Mouse (Mus musculus): ENCODE measurements at regions not wholly inside any gene's neighbourhood (a gene's known extent, or its start where the extent isn't known, plus 50 kb on each side); places are given as distances from the start of the nearest gene placed in this dataset.

- no peaks in the 10 kb centered on the region for H3K4me1 ChIP-seq (replicated peaks)
- H3K27ac ChIP-seq = no peak overlapping the region
- no peak for ATAC-seq (replicated peaks; ENCODE audit: insufficient number of reproducible peaks, insufficient read depth, low FRiP score, low read depth)
- no peak overlapping the region for H3K4me3 ChIP-seq
- H3K9ac ChIP-seq = no peak overlapping the region
- 46% methylated on average over 6 of the region's 6 CpGs for WGBS
- H3K27me3 ChIP-seq = no peaks in the 10 kb centered on the region
- no peaks in the 10 kb centered on the region for H3K36me3 ChIP-seq
- H3K4me2 ChIP-seq = no peak overlapping the region
- H3K9me3 ChIP-seq (replicated peaks) = no peaks in the 10 kb centered on the region
Measured at GRCm38 (mm10) chr3:41469106-41469505, 86.4 kb upstream of the Jade1 start.

DNA sequence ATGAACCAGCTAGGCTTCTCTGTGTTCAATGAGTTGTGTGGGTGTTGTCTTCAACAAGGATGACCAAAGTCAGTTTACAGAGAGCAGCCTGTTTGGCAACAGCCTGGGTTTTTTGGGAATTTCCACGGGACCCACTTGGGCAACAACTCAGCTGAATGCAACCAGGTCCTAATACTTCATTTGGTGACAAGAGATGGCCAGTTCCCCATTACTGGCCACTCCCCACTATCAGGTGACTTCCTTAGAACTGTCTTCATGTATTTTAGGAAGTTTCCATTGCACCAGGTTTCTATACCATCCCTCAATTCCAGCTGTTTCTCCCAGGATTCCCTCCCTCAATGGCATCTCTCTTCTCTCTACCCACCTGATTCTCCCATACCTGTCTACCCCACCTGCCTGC is 87.7 kb upstream of the Jade1 start:
- Histone ChIP-seq H3K9me3 (replicated peaks) (no peaks in the 10 kb centered on the region), H3K36me3 (no peaks in the 10 kb centered on the region), H3K27ac (no peak overlapping the region), H3K9ac (no peak overlapping the region), H3K27me3 (no peaks in the 10 kb centered on the region), H3K4me1 (replicated peaks) (no peaks in the 10 kb centered on the region; the same call in 1 of the 2 replicates), H3K4me2 (no peak overlapping the region), H3K4me3 (no peak overlapping the region)
- no peak for ATAC-seq (replicated peaks; ENCODE audit: insufficient number of reproducible peaks, insufficient read depth, low FRiP score, low read depth)
- 77% methylated on average over 1 of the region's 1 CpGs for WGBS

DNA sequence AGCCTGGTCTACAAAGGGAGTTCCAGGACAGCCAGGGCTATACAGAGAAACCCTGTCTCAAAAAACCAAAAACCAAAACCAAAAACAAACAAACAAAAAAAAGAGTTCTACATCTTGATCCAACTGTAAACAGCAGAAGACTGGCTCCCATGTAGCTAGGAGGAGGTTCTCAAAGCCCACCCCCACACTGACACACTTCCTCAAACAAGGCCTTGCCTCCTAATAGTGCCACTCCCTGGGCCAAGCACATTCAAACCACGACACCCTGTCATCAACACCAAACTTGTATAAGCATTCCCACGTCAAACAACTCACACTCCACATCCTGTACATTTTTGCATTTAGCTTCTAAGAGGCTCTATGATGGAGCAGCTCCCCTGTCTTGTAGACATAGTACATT is 89.6 kb upstream of the Jade1 start:
- no peak overlapping the region for H3K4me2 ChIP-seq
- 59% methylated on average over 2 of the region's 2 CpGs for WGBS
- no peak overlapping the region for H3K9ac ChIP-seq
- H3K4me3 ChIP-seq = no peak overlapping the region
- H3K4me1 ChIP-seq (replicated peaks) = no peaks in the 10 kb centered on the region; the same call in 1 of the 2 replicates
- no peaks in the 10 kb centered on the region for H3K36me3 ChIP-seq
- ATAC-seq (replicated peaks; ENCODE audit: insufficient number of reproducible peaks, insufficient read depth, low FRiP score, low read depth) = no peak
- H3K27me3 ChIP-seq = no peaks in the 10 kb centered on the region
- H3K27ac ChIP-seq = no peak overlapping the region
- H3K9me3 ChIP-seq (replicated peaks) = no peaks in the 10 kb centered on the region

DNA sequence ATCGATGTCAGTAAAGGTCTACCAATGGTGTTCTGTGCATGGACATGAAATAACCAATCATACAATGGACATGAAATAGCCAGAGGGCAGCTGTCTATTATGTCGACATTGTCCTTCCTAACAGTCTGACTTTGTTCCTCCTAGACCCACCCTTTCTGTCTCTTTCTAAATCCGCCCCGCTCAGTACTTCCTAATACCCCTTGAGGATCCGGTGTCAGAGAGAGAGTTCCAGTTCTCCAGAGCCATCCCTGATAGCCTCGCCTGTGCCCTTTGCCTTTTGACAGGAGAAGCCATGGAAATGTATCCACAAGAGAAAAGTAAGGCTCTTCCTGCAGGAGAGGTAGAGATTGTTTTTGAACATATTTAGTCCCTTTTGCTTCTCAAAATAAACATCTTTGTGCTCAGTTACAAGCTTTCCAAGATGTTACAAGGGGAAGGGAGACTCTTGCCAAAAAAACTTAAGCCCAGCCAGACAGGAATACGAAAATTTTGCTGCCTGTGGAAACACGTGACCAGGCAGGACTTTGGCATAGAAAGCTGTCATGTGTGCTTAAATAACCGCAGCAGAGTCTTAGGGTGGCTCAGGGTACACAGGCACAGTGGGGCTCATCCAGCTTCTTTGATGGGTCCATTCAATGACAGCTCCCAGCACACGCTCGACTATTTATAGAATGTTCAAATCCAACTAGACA is 92.4 kb upstream of the Jade1 start:
- Histone ChIP-seq H3K36me3 (no peaks in the 10 kb centered on the region), H3K9ac (no peak overlapping the region), H3K27me3 (no peaks in the 10 kb centered on the region), H3K9me3 (replicated peaks) (no peaks in the 10 kb centered on the region), H3K27ac (no peak overlapping the region), H3K4me1 (replicated peaks) (no peaks in the 10 kb centered on the region; the same call in 1 of the 2 replicates), H3K4me2 (no peak overlapping the region), H3K4me3 (no peak overlapping the region)
- no peak for ATAC-seq (replicated peaks; ENCODE audit: insufficient number of reproducible peaks, insufficient read depth, low FRiP score, low read depth)
- WGBS = 51% methylated on average over 11 of the region's 11 CpGs

DNA sequence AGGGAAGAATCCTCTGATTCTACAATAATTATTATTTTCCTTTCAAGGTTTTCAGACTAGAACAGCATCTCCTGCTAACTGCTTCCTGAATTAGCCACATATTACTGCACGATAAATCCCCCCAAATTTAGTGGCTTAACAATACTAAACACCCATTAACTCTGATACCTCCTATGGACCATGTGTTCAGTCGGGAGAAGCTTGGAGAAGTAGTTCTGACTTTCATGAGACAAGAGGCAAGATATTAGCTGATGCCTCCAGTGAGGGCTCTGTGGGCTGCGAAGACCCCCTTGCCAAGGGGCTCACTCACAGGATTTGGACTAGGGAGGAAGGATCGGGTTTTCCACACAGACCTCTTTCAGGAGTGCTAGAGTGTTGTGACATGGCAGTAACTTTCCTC is 95.4 kb upstream of the Jade1 start:
- H3K4me2 ChIP-seq = no peak overlapping the region
- no peaks in the 10 kb centered on the region for H3K27me3 ChIP-seq
- H3K9ac ChIP-seq = no peak overlapping the region
- H3K4me1 ChIP-seq (replicated peaks) = no peaks in the 10 kb centered on the region; the same call in 1 of the 2 replicates
- ATAC-seq (replicated peaks; ENCODE audit: insufficient number of reproducible peaks, insufficient read depth, low FRiP score, low read depth) = no peak
- no peaks in the 10 kb centered on the region for H3K36me3 ChIP-seq
- no peaks in the 10 kb centered on the region for H3K9me3 ChIP-seq (replicated peaks)
- no peak overlapping the region for H3K4me3 ChIP-seq
- H3K27ac ChIP-seq = no peak overlapping the region
- 85% methylated on average over 4 of the region's 4 CpGs for WGBS

DNA sequence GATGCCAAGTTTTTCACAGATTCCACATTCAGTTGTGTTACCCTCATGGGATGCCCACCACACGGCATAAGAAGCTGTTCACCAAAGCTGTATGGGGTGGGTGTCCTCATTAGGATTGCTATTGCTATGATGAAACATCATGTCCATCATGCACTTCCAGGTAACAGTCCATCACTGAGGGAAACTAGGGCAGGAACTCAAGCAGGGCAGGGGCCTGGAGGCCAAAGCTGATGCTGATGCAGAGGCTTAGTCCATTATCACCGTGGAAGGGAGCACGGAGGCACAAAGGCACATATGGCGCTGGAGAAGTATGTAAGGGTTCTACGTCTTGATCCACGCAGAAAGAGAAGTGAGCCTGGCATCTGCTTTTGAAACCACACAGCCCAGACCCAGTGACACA is 97.4 kb upstream of the Jade1 start:
- H3K9me3 ChIP-seq (replicated peaks) = no peaks in the 10 kb centered on the region
- no peaks in the 10 kb centered on the region for H3K27me3 ChIP-seq
- 89% methylated on average over 6 of the region's 6 CpGs for WGBS
- no peak for ATAC-seq (replicated peaks; ENCODE audit: insufficient number of reproducible peaks, insufficient read depth, low FRiP score, low read depth)
- no peaks in the 10 kb centered on the region for H3K36me3 ChIP-seq
- H3K4me1 ChIP-seq (replicated peaks) = no peaks in the 10 kb centered on the region; the same call in 1 of the 2 replicates
- H3K27ac ChIP-seq = no peak overlapping the region
- H3K4me2 ChIP-seq = no peak overlapping the region
- H3K4me3 ChIP-seq = no peak overlapping the region
- no peak overlapping the region for H3K9ac ChIP-seq

- Histone ChIP-seq H3K9ac (no peak overlapping the region), H3K4me3 (no peak overlapping the region), H3K36me3 (no peaks in the 10 kb centered on the region), H3K4me2 (no peak overlapping the region), H3K27ac (no peak overlapping the region), H3K9me3 (replicated peaks) (no peaks in the 10 kb centered on the region), H3K4me1 (replicated peaks) (no peaks in the 10 kb centered on the region), H3K27me3 (no peaks in the 10 kb centered on the region)
- ATAC-seq (replicated peaks; ENCODE audit: insufficient number of reproducible peaks, insufficient read depth, low FRiP score, low read depth) = no peak
- WGBS = 70% methylated on average over 3 of the region's 3 CpGs
Measured at GRCm38 (mm10) chr3:41453525-41453924, 102.0 kb upstream of the Jade1 start.

DNA sequence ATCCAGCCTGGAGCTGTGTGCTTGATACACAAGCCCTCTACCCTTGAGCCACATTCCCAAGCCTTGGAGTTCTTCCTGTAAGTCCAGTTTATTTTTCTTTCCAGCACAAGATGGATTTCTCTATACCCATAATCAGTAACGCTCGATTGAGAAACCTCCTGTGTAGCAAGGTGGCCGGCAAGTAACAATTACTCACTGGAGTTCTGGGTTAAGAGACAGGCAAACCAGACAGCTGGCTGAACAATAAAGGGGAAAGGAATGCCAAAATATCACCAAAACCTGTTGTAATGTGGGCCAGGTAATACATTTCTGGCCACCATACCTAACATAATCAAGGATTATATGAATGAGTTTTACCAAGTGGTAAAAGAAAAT is 102.8 kb upstream of the Jade1 start:
- H3K9ac ChIP-seq = no peak overlapping the region
- no peaks in the 10 kb centered on the region for H3K4me1 ChIP-seq (replicated peaks)
- H3K27ac ChIP-seq = no peak overlapping the region
- no peak for ATAC-seq (replicated peaks; ENCODE audit: insufficient number of reproducible peaks, insufficient read depth, low FRiP score, low read depth)
- WGBS = 59% methylated on average over 3 of the region's 3 CpGs
- no peak overlapping the region for H3K4me3 ChIP-seq
- H3K36me3 ChIP-seq = no peaks in the 10 kb centered on the region
- H3K27me3 ChIP-seq = no peaks in the 10 kb centered on the region
- H3K9me3 ChIP-seq (replicated peaks) = no peaks in the 10 kb centered on the region
- no peak overlapping the region for H3K4me2 ChIP-seq

DNA sequence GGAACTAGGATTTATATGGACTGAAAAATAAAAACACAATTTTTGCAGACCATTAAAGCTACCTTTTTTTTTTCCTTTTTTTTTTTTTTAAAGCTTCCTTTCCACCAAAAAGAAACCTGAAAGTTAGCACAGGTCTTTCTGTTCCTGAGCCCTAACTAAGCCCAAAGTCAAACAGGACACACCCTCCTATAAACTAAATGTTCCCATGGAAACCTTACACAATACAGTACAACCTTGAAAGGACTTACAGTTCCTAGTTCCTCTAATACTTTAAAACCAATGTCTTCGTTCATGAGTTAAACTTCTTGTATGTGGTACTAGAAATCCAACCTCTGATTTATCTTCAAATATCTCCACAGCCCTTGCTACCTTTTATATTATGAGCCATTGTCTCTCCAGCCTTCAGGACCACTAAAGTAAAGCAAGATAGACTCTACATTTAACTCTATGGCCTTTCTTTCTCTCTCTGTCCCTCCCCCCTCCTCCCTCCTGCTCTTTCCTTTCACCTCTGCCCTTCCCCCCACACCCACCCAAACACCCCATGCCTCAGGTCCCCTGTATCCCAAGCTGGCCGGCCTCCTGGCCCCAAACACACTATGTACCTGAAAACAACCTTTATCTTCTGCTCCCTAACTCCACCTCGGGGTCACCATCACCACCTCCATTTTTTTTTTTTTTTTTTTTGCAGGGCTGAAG is 103.4 kb upstream of the Jade1 start:
- 70% methylated on average over 3 of the region's 3 CpGs for WGBS

GRCm38 (mm10) chr3:41450696-41451095 is 104.8 kb upstream of the Jade1 start:
- ATAC-seq (replicated peaks; ENCODE audit: insufficient number of reproducible peaks, insufficient read depth, low FRiP score, low read depth) = no peak
- Histone ChIP-seq H3K27ac (no peak overlapping the region), H3K4me3 (no peak overlapping the region), H3K27me3 (no peaks in the 10 kb centered on the region), H3K36me3 (no peaks in the 10 kb centered on the region), H3K9ac (no peak overlapping the region), H3K9me3 (replicated peaks) (no peaks in the 10 kb centered on the region), H3K4me2 (no peak overlapping the region), H3K4me1 (replicated peaks) (peaks cover 6% of the 10 kb centered on the region)
- 28% methylated on average over 1 of the region's 1 CpGs for WGBS

More for the DNA sequence above, 103.4 kb upstream of the Jade1 start:
- Histone ChIP-seq H3K4me3 (no peak overlapping the region), H3K36me3 (no peaks in the 10 kb centered on the region), H3K9ac (no peak overlapping the region), H3K9me3 (replicated peaks) (no peaks in the 10 kb centered on the region), H3K27ac (no peak overlapping the region), H3K4me1 (replicated peaks) (no peaks in the 10 kb centered on the region), H3K4me2 (no peak overlapping the region), H3K27me3 (no peaks in the 10 kb centered on the region)
- no peak for ATAC-seq (replicated peaks; ENCODE audit: insufficient number of reproducible peaks, insufficient read depth, low FRiP score, low read depth)

DNA sequence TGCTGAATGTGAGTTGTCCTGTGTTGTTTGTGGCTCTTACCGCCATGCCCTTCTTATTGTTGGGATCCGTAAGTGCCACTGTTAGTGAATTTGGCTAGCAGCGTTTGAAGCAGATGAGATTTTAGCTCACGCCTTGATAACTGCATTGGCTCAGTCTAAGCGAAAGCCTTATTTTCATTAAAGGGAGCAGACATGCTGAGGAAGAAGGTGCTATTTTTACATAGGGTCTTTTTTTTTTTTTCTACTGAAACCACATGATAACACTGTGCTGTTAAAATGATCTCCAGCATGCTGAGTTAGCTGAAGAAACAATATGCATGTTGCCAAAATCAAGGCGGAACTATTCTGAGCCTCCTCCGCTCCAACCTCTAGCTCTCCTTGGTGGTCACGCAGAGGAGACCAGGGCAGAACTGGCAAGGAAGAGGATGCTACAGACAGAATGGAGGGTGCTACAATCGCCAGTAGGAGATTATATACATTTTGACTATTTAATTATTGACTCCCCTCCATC is 111.2 kb upstream of the Jade1 start:
- H3K4me1 ChIP-seq (replicated peaks) = peaks cover 8% of the 10 kb centered on the region
- no peaks in the 10 kb centered on the region for H3K36me3 ChIP-seq
- no peaks in the 10 kb centered on the region for H3K9me3 ChIP-seq (replicated peaks)
- H3K4me2 ChIP-seq = no peak overlapping the region
- no peak overlapping the region for H3K9ac ChIP-seq
- H3K27ac ChIP-seq = no peak overlapping the region
- H3K27me3 ChIP-seq = no peaks in the 10 kb centered on the region
- 63% methylated on average over 9 of the region's 9 CpGs for WGBS
- no peak for ATAC-seq (replicated peaks; ENCODE audit: insufficient number of reproducible peaks, insufficient read depth, low FRiP score, low read depth)
- H3K4me3 ChIP-seq = no peak overlapping the region

DNA sequence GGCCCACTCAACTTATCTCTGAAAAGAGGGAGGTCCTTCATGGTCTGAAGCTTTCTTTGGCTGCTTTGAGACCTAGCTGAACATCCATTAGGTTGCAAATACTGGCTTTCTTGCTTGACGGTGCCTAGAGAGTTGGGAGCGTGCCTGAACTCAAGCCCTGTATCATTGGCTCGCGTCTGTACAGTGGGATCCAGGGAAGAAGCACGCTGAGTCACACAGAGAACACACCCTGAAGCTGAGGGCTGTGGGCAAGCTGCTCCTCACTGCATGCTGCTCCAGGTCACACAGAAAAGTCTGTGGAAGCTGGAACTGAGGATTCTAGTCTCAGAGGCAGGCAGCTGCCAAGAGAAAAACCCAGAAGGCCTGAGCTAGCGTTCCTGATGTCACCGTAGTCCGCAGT is 119.3 kb upstream of the Jade1 start:
- 80% methylated on average over 8 of the region's 8 CpGs for WGBS
- Histone ChIP-seq H3K4me2 (no peak overlapping the region), H3K4me3 (no peak overlapping the region), H3K27ac (no peak overlapping the region), H3K9ac (no peak overlapping the region), H3K27me3 (no peaks in the 10 kb centered on the region), H3K4me1 (replicated peaks) (no peaks in the 10 kb centered on the region), H3K9me3 (replicated peaks) (no peaks in the 10 kb centered on the region), H3K36me3 (no peaks in the 10 kb centered on the region)
- no peak for ATAC-seq (replicated peaks; ENCODE audit: insufficient number of reproducible peaks, insufficient read depth, low FRiP score, low read depth)

Measured in heart, embryonic 15.5 days (tissue).